Mouse (Mus musculus) embryonic facial prominence, embryonic 12.5 days (tissue): ENCODE data around the gene Ddx23. TPM values are rescaled to one million over a fixed set of nuclear protein-coding genes. Genes with fewer than 3 reads are reported as not detected.

Experiments used
- ATAC-seq: fragments of 200-750 bp; cut with Nextera tagmentation; 2 replicates; pipeline ENCODE4 v1.8.0; 2017; ENCODE audit not compliant: insufficient number of reproducible peaks, insufficient read depth, low FRiP score, low TSS enrichment
- H3K27ac ChIP-seq: fragments of 300-500 bp; sonication (generic); 2 replicates; pipeline ENCODE4 v1.5.1; 2016; ENCODE audit warnings: mild to moderate bottlenecking
- H3K27me3 ChIP-seq: fragments of 300-500 bp; sonication (generic); 2 replicates; pipeline ENCODE4 v1.6.1; 2016; ENCODE audit warnings: mild to moderate bottlenecking, moderate library complexity
- H3K36me3 ChIP-seq: fragments of 300-500 bp; sonication (generic); 2 replicates; pipeline ENCODE4 v1.6.1; 2016; ENCODE audit warnings: mild to moderate bottlenecking
- H3K4me1 ChIP-seq: fragments of 300-500 bp; sonication (generic); 2 replicates; pipeline ENCODE4 v1.6.1; 2016
- H3K4me2 ChIP-seq: fragments of 300-500 bp; sonication (generic); replicated peaks from 2 replicates; pipeline ENCODE4 v1.6.1; 2016; ENCODE audit warnings: mild to moderate bottlenecking, moderate library complexity
- H3K4me3 ChIP-seq: fragments of 300-500 bp; sonication (generic); 2 replicates; pipeline ENCODE4 v1.5.1; 2016; ENCODE audit warnings: mild to moderate bottlenecking
- H3K9ac ChIP-seq: fragments of 300-500 bp; sonication (generic); 2 replicates; pipeline ENCODE4 v1.6.1; 2016; ENCODE audit warnings: mild to moderate bottlenecking, moderate library complexity
- H3K9me3 ChIP-seq: fragments of 300-500 bp; sonication (generic); 2 replicates; pipeline ENCODE4 v1.6.1; 2016; ENCODE audit warnings: mild to moderate bottlenecking, moderate library complexity
- WGBS: fragments of 180-500 bp; shearing (Covaris S2); methylation state at CpG from one replicate; pipeline ENCODE4 v1.1.7; 2016; 5-methylcytosine and 5-hydroxymethylcytosine counted together
- polyA plus RNA-seq: library from polyadenylated mRNA; unstranded; fragments of >200 nt; fragmentation: Nextera tagmentation; extraction: Ambion mirVana; gene quantifications from 2 replicates; pipeline ENCODE4 v1.2.1, GENCODE M21; 2016

Ddx23 gene
- polyA plus RNA-seq, result 28.8 and 29.8 TPM in 2 replicates

DNA sequence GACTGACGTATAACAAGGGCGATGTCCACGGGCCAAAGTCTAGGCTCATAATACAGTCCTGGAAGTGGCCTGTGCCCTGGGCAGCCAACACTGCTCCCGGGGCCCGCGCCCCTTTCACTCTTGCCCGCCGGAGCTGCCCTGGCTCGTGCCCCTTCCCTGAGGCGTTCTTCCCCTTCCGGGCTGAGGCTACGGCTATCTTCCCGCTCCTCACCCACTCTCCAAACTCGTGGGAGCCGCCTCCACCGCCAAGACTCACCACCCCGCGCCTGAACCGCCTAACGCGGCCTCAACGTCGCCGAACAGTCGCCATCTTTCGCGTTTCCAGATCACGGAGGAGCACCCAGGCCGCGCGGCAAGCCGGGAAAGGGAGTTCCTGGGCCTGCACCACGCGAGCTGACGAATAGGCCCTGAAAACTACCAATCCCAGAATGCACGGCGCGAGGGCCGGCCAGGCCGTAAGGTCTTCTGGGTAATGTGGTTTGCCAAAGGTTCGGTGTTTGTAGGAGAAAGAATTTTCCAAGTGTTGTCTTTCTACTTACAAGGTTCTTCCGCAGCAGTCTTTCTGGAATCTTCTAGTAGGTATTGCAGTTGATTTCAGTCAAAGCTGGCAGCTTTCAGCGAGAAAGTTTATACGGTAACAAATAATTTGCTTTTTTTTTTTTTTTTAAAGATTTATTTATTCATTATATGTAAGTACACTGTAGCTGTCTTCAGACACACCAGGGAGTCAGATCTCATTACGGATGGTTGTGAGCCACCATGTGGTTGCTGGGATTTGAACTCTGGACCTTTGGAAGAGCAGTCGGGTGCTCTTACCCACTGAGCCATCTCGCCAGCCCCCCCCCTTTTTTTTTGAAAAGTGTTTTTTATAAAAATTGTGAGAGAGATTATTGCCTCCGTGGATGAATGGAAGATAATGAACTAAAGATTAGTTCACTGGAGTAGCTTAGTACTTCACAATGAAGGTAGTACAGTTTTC is at the start of gene Ddx23:
Gene Ddx23, minus strand, starts transcription at position 328 of the 979 bp plus-strand sequence.
- Histone ChIP-seq H3K27ac (peak within 1 kb of the TSS; percentile 86), H3K27me3 (no peaks in the 10 kb centered on the region), H3K9ac (peak within 1 kb of the TSS; percentile 79), H3K4me3 (peak within 1 kb of the TSS; percentile 68), H3K36me3 (peaks cover 10% of the 10 kb centered on the region), H3K4me1 (peaks cover 7% of the 10 kb centered on the region), H3K4me2 (peak within 1 kb of the TSS; percentile 73), H3K9me3 (no peaks in the 10 kb centered on the region)
- 4% methylated on average over 48 of the region's 48 CpGs for WGBS
- peak; percentile 91 for ATAC-seq

DNA sequence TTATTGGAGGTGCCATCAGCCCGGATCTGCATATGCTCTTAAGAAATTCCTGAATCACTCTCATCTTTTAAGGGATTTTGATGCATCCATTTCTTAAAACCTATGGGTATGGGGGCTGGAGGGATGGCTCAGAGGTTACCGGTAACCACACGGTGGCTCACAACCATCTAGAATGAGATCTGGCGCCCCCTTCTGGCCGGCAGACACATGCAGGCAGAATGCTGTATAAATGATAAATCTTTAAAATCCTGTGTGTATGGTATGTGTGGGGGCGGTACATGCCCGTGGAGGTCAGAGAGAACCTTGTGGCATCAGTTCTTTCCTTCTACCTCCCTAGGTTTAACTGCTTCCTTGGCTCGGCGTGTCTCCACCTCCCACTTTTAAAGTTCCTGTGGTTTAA is 47.7 kb upstream of the Ddx23 start:
- Histone ChIP-seq H3K27me3 (0 out of 2 replicates have a peak, but pooled peaks cover 8% of the 10 kb centered on the region), H3K4me2 (no peak overlapping the region), H3K27ac (no peak overlapping the region), H3K36me3 (no peaks in the 10 kb centered on the region), H3K4me1 (0 out of 2 replicates have a peak, but pooled peaks cover 3% of the 10 kb centered on the region), H3K9me3 (no peaks in the 10 kb centered on the region), H3K4me3 (no peak overlapping the region), H3K9ac (no peak overlapping the region)
- 14% methylated on average over 9 of the region's 9 CpGs for WGBS
- ATAC-seq, result no peak

DNA sequence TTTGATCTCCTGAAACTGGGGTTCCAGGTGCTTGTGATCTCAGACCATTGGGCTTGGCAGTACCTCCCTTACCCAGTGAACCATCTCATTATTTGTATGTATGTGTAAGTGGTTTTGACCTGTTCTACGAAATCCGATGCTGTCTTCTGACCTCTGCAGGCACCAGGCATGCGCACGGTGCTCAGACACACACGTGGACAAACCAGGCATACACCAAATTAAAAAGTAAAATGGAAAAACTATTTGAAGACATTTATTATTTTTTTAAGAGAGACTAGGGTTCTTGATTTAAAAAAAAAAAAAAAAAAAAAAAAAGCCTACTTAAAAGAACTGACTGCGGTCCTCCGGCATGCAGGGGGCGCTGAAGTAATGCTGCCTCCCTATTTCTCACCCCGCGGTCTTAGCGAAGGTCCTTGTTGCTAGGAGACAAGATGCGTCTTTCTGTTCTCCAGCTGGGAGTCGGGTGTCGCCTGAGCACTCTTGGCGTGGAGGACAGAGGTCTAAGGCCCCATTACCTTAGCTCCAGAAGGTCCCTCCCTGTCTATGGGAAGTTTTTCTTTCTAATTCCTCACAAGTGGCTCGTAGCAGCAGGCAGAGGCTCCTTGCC is 45.2 kb upstream of the Ddx23 start, which contains the start of gene Ccdc65:
Gene Ccdc65, plus strand, starts transcription at position 442 of the 607 bp plus-strand sequence.
- Histone ChIP-seq H3K27me3 (peaks cover 17% of the 10 kb centered on the region), H3K4me3 (peak within 1 kb of the TSS; percentile 38), H3K9ac (peak within 1 kb of the TSS; percentile 27; the same call in 1 of the 2 replicates), H3K9me3 (no peaks in the 10 kb centered on the region), H3K4me1 (0 out of 2 replicates have a peak, but pooled peaks cover 3% of the 10 kb centered on the region), H3K36me3 (no peaks in the 10 kb centered on the region), H3K27ac (no peak within 1 kb of the TSS), H3K4me2 (peak within 1 kb of the TSS; percentile 55)
- WGBS, result 18% methylated on average over 16 of the region's 16 CpGs
- no peak for ATAC-seq

DNA sequence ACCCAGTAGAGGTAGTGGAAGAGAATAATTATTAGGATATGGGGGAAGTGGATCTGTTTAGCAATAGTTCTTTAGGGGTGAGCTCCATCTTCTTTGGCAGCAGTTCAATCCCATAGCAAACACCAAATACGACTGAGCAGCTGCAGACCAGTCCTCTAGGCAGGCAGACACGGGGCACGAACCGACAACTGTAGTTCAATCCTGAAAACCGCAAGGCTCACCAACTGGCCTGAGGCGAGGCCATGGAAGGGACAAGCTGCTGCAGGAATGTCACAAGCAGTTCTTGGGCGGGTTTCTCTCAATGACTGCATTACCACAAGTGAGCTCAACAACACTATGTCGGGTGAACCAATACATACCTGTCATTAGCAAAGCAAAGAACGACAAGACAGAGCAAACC is 41.6 kb upstream of the Ddx23 start:
- Histone ChIP-seq H3K9me3 (no peaks in the 10 kb centered on the region), H3K27ac (no peak overlapping the region), H3K27me3 (peaks cover 49% of the 10 kb centered on the region), H3K4me1 (peaks cover 4% of the 10 kb centered on the region; the same call in 1 of the 2 replicates), H3K36me3 (no peaks in the 10 kb centered on the region), H3K9ac (no peak overlapping the region), H3K4me3 (no peak overlapping the region), H3K4me2 (no peak overlapping the region)
- ATAC-seq, result no peak
- WGBS, result 52% methylated on average over 9 of the region's 9 CpGs

DNA sequence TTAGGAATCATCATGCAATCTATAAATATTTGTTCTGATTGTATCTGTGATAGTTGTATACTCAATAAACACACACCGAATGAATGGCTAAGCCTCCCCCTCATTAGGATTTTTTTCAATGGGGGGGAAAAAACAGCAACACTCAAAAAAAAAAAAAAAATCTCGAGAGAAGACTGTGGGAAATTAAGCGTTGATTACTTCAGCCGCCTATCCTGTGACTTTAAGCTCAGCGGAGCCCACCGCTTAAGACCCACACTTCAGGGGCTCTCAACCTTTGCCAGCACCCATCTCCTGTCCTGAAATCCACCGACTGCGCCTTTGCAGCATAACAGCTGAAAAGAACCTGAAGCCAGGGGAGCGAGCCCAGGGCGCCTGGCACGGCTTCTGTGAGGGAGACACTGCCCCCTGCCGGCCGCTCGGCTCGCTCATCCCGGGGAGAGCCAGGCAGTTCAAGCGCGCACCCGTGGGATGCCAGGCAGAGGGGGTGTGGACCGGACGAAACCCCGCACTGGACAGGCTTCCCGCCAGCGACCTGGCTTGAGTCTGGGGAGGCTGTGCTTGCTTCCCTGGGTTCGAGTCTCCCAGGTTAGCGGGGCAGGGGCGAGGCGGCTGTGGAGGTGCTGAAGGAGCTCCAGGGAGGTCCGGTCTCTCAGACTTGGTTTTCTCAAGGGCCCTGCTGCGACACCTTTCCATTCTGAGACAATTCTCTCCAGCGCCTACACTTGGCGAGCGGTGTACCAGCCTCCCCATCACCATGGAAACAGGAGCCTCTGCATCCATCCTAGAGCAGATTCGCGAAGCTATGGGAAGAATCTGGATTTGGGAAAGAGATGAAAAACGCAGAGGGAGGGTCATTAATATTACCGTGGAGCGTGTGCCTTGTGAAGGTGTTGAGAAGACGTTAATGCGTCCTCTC is 36.8 kb upstream of the Ddx23 start:
- H3K27me3 ChIP-seq, result peaks cover 36% of the 10 kb centered on the region
- 5% methylated on average over 40 of the region's 40 CpGs for WGBS

DNA sequence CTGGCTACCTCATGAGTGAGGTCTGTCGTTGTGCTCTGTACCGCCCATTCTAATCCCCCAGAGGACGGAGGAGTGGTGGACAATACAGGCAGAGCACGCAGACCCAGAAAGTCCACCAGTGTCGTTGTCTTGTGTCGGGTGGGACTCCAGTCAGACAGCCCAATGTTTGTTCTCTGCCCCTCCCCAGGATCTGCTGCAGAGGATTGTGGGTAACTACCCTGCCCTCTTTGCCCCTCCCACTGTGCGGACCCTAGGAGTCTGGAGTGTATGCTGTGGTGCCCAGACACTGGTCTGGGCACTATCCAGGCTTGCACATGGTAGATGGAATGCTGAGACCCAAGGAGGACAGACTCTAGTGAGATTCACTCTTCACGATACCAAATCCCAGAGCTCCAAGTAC is 33.5 kb upstream of the Ddx23 start:
- H3K4me3 ChIP-seq, result no peak overlapping the region
- H3K4me1 ChIP-seq, result peaks cover 14% of the 10 kb centered on the region
- H3K4me2 ChIP-seq, result no peak overlapping the region
- no peak overlapping the region for H3K9ac ChIP-seq
- WGBS, result 66% methylated on average over 8 of the region's 8 CpGs
- H3K9me3 ChIP-seq, result no peaks in the 10 kb centered on the region
- ATAC-seq, result no peak
- H3K27me3 ChIP-seq, result peaks cover 18% of the 10 kb centered on the region
- H3K27ac ChIP-seq, result no peak overlapping the region
- no peaks in the 10 kb centered on the region for H3K36me3 ChIP-seq

More for the DNA sequence above, 36.8 kb upstream of the Ddx23 start:
- H3K9ac ChIP-seq, result peak overlapping the region; percentile 17; the same call in 1 of the 2 replicates
- H3K4me1 ChIP-seq, result peaks cover 4% of the 10 kb centered on the region; the same call in 1 of the 2 replicates
- no peak overlapping the region for H3K27ac ChIP-seq
- H3K9me3 ChIP-seq, result no peaks in the 10 kb centered on the region
- 0 out of 2 replicates have a peak, but pooled peaks have one; percentile 67 for ATAC-seq
- peak overlapping the region; percentile 53 for H3K4me2 ChIP-seq
- peak overlapping the region; percentile 32 for H3K4me3 ChIP-seq
- H3K36me3 ChIP-seq, result no peaks in the 10 kb centered on the region

DNA sequence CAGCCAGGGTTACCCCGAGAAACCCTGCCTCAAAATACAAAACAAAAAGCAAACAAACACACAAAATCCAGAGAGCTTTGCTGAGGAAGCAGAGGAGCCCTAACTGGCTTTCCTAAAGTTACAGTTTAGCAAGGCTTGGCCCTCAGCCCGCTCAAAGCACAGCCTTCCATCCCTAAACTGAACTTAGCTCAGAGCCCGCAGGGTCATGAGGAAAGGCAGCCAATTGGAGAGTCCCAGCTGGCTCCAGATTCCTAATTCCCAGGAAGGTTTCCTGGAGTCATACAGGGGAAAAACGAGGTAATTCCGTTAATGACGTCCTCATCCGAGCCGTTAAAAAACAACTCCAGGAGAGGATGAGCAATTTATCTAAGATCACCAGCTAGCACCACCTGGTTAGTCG is 33.0 kb upstream of the Ddx23 start:
- Histone ChIP-seq H3K9ac (no peak overlapping the region), H3K4me2 (no peak overlapping the region), H3K9me3 (no peaks in the 10 kb centered on the region), H3K4me3 (no peak overlapping the region), H3K36me3 (no peaks in the 10 kb centered on the region), H3K27me3 (peaks cover 13% of the 10 kb centered on the region), H3K4me1 (peaks cover 15% of the 10 kb centered on the region), H3K27ac (no peak overlapping the region)
- no peak for ATAC-seq
- 51% methylated on average over 9 of the region's 9 CpGs for WGBS

DNA sequence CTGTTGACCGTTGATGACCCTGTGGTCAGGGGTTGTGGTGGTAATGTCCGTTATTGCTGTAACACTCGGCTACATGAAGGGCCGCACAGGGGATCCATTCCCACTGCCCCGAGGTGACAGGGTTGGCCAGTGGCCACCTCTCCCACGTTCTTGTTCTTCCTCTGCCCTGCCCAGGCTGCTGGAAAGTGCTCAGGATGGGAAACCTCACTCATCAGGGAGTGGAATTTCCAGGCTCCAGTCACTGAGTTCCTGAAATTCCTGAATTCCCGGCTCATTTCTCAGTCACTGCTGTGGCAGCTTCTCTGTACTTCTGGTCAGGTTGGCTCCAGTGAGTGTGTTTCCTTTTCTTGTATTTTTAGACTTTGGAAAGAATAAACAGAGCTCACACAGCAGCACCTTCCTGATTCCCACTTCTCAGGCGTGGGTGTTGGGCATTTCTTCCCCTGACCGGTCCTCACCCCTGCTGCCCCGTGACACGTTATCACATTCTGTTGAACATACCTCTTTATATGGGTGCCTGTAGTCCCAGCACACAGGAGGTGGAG is 29.5 kb upstream of the Ddx23 start:
- Histone ChIP-seq H3K4me1 (peaks cover 10% of the 10 kb centered on the region), H3K27ac (peak overlapping the region; percentile 12; the same call in 1 of the 2 replicates), H3K9ac (no peak overlapping the region), H3K27me3 (no peaks in the 10 kb centered on the region), H3K4me2 (no peak overlapping the region), H3K9me3 (no peaks in the 10 kb centered on the region), H3K36me3 (no peaks in the 10 kb centered on the region), H3K4me3 (no peak overlapping the region)
- WGBS, result 35% methylated on average over 11 of the region's 11 CpGs
- ATAC-seq, result no peak

DNA sequence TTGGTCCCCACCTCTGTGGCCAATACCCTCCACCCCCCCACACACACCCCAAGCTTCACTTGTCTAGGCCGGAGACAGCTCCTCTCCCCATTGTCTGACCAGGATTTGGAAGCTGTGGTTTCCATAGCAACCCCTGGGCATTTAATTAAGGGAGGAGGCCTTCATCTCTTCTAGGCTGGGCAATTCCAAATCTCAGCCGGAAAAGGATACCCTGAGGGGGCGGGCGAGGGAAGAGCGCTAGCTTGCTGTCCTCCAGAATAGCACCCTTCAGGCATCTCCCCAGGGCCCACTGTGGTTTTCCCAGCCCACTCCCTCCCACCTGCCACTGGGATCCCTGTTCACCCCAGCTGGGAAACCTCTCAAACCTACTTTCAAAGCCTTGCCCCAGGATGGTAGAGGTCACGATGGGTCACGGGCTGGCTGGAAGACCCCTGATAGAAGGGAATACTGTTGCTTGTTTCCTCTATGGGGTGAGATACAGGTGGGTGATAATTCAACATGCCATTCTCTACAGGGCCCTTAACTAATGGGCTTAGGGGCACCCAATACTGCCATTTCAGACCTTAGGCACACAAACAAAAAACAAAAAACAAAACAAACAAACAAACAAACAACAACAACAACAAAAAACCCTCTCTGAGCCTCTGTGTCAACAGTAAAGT is 28.9 kb upstream of the Ddx23 start:
- Histone ChIP-seq H3K4me2 (no peak overlapping the region), H3K27ac (peak overlapping the region; percentile 12; the same call in 1 of the 2 replicates), H3K4me1 (peaks cover 10% of the 10 kb centered on the region), H3K9ac (no peak overlapping the region), H3K36me3 (no peaks in the 10 kb centered on the region), H3K4me3 (no peak overlapping the region), H3K27me3 (no peaks in the 10 kb centered on the region), H3K9me3 (no peaks in the 10 kb centered on the region)
- ATAC-seq, result no peak
- 17% methylated on average over 7 of the region's 7 CpGs for WGBS

DNA sequence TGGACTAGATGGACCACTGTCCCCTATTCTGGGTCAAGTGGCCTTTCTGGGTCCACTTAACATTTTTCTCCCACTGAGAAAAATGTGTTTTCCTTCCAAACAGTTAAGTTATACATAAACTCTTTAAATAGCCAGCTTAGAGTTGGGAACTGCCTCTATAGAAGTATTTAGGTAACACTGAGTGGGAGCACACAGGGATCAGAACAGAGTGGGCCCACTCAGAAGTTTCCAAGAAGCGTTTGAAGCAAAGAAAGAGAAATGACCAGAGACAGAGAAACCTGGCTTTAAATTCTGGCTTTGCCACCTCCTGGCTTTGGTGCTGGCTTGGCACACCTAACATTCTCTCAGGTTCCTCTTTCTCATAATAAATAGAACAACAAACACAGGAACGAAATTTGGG is 27.0 kb upstream of the Ddx23 start:
- H3K4me1 ChIP-seq, result peaks cover 10% of the 10 kb centered on the region
- H3K4me3 ChIP-seq, result no peak overlapping the region
- no peak for ATAC-seq
- H3K27ac ChIP-seq, result no peak overlapping the region
- WGBS, result 85% methylated on average over 2 of the region's 2 CpGs
- H3K9me3 ChIP-seq, result no peaks in the 10 kb centered on the region
- H3K9ac ChIP-seq, result no peak overlapping the region
- no peaks in the 10 kb centered on the region for H3K36me3 ChIP-seq
- no peaks in the 10 kb centered on the region for H3K27me3 ChIP-seq
- no peak overlapping the region for H3K4me2 ChIP-seq
